Mouse (Mus musculus) gastrocnemius, postnatal 36 days (tissue): ENCODE measurements at regions not wholly inside any gene's neighbourhood (a gene's known extent, or its start where the extent isn't known, plus 50 kb on each side); places are given as distances from the start of the nearest gene placed in this dataset.

ENCODE experiments used
- DNase-seq, 2 experiments: peaks; one replicate each; pipeline ENCODE4 v3.0.0; 2022
- intact Hi-C: fragments of 180-260 bp; cut with DNase I; formaldehyde crosslinking; loops from one replicate; pipeline ENCODE4 v1.15.1; 2025

DNA sequence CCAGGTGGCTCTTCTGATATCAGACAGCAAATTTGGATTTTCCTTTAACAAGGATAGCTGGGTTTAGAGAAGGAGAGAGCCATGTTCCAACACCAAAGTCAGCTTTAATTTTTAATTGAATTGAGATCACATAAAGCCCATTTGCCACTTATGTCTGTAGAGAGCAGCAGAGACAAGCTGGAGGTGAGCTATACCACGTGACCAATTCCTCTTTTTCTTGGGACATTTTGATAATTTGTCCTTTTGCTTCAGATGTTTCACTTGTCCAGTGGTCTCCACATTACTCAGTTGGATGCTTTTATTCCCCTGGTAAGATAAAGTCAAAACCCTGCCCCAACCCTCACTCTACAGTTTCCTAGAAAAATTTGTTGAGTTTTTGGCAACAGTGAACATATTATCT lies 248.6 kb upstream of the Ndst4 start:
- intact Hi-C loops = no loop called here
- no peak for DNase-seq

DNA sequence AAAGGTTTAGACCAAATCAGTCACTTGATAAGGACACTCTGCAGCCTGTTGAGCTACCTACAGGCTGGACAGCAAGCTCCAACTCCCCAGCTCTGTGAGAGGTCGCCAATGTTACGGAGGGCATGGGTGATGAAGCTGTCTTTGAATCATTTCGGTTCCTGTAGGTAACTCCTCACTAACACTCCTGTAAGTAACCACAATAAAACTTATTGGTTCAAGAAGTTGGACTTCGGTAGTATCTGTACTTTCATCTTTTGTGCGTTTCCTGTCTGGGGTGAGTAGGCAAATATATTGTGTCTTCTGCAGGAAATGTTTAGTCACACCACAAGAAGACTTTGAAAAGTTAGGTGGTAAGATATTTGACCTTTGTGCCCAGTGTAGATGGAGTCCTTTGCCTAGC lies 244.1 kb upstream of the Ndst4 start:
- intact Hi-C loops = no loop called here
- DNase-seq = no peak

DNA sequence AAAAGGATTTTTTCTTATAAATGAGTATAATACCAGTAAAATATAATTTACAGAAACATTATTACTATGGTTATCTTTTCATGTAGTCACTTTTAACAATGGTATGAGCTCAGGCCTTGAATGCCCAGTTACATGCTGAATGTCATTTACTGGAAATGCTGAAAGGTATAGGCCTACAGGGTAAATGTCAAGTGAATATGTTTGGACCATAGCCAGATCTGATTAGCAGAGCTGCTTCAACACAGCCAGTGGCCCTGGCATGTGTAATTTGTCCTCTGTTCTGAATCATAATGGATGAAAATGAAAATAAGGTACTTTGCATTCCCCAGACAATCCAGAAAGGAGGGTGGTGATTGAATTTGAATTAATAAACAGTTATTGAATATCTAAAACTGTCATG lies 213.3 kb upstream of the Ndst4 start:
- no peak for DNase-seq
- intact Hi-C loops = no loop called here

GRCm38 (mm10) chr3:125220913-125221312 lies 183.0 kb upstream of the Ndst4 start:
- intact Hi-C loops = no loop called here
- DNase-seq = no peak

- no peak for DNase-seq
- intact Hi-C loops = no loop called here
Observed at GRCm38 (mm10) chr3:125251124-125251523, 152.8 kb upstream of the Ndst4 start.

GRCm38 (mm10) chr3:125260909-125261308 lies 143.0 kb upstream of the Ndst4 start:
- intact Hi-C loops = no loop called here
- no peak for DNase-seq

DNA sequence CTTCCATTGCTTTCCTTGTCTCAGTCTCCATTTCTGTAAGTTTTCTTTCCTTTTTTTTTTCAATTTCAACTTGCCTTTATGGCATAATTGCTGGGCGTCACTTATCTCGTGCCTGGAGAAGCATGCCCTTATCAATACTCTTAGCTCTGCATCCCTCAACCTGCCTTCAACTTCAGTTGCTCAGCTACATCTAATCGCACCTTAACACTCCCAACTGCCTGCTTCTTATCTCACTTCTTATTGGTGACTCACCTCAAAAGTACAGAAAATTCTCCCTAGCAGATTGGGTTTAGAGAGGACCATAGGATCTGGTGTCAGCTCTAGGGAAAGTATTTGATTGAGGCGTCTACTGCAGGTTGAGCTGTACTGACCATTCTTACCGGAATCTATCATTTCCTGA lies 133.2 kb upstream of the Ndst4 start:
- intact Hi-C loops = no loop called here
- no peak for DNase-seq

DNA sequence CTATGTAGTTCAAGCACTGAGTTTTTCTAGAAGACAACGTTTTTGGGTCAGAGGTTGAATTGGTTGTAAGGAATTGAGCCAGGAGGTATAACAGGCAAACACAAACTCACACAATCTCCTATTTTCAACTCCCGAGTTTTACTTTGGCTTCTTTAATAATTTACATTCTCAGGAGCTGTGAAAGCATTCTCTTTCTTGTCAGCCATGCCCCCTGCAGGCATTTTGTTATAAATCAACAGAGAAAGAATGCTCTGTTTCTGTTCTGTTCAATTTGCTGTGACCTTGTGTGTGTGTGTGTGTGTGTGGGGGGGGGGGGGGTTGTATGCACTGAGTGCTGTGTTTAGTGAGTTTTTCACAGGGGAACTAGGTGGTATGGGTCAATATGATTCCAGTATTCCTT lies 132.7 kb upstream of the Ndst4 start:
- intact Hi-C loops = no loop called here
- DNase-seq = no peak

- intact Hi-C loops = no loop called here
- DNase-seq = no peak
Observed at GRCm38 (mm10) chr3:125278605-125279004, 125.3 kb upstream of the Ndst4 start.

GRCm38 (mm10) chr3:125279007-125279406 lies 124.9 kb upstream of the Ndst4 start:
- intact Hi-C loops = no loop called here
- no peak for DNase-seq

- intact Hi-C loops = loop anchor here (5.0 kb wide), 1 partner anchor 453 kb away; no protein-coding TSS in a partner anchor
- DNase-seq = no peak
Observed at GRCm38 (mm10) chr3:125279610-125280009, 124.3 kb upstream of the Ndst4 start.

DNA sequence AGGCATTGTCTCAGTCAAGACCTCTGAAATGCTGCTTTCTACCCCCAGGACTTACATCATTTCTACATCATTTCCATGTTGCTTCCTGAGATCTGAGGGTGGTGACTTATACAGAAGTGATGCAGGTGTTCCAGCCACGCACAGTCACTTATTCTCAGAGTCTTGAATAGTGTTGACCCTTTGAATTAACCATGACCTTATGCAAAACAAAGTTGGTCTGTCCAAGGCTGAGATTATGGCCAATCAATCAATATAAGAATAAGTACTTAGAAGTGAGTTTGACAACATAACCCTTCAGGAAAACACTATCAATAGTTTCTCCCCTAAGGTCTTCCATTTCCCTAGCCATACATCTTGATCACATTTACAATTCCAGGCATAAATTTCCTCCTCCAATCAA lies 115.3 kb upstream of the Ndst4 start:
- intact Hi-C loops = no loop called here

GRCm38 (mm10) chr3:125289355-125289933 lies 114.4 kb upstream of the Ndst4 start:
- DNase-seq = no peak
- intact Hi-C loops = no loop called here

More for the DNA sequence above, 115.3 kb upstream of the Ndst4 start:
- no peak for DNase-seq

GRCm38 (mm10) chr3:125306675-125307074 lies 97.2 kb upstream of the Ndst4 start:
- intact Hi-C loops = no loop called here

DNA sequence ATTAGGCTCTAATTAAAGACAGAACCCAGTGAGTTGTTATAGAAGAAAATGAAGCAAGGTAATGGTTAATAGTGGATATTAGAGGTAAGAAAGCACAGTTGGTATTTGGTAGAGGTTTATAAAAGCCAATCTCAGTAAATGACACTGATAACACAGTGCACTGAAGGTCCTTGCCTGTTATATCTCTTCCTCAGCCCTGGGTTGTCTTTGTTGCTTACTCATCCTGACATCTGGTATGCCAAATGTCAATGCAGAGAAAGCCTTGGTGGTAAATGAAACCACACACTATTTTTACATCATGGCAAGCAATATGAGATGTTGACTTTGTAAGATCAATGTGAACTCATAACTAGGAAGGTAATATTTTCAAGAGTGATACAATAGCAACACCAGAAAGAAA lies 76.8 kb upstream of the Ndst4 start:
- intact Hi-C loops = no loop called here
- DNase-seq = no peak

More at GRCm38 (mm10) chr3:125306675-125307074, 97.2 kb upstream of the Ndst4 start:
- no peak for DNase-seq

DNA sequence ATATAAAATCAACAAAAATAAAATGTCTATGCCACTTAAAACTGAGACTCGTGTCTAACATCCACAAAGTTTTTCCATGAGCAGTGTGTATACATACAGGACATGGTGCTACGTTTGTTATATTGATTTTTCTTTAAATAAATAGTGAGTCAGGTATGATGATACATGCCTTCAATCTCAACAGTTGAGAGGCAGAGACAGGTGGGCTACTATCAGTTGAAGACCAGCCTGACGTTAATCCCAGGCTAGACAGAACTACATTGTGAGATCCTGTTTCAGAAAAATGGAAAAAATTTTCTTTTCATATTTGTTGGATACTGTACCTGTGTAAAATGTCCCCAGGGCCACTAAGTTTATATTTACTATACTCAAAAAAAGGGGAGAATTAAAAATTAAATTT lies 66.5 kb upstream of the Ndst4 start:
- intact Hi-C loops = no loop called here
- DNase-seq = no peak

GRCm38 (mm10) chr3:125338178-125338692 lies 65.6 kb upstream of the Ndst4 start:
- DNase-seq = no peak
- intact Hi-C loops = no loop called here
